Mouse (Mus musculus) lung, postnatal 0 days (tissue): ENCODE measurements around the gene Lfng. TPM values are rescaled to one million over a fixed set of nuclear protein-coding genes. Genes with fewer than 3 reads are reported as not detected.

Source experiments
- ATAC-seq: fragments of 200-750 bp; cut with Nextera tagmentation; 2 replicates; pipeline ENCODE4 v1.8.0; 2017; ENCODE audit warnings: moderate library complexity
- DNase-seq: peaks from one replicate; pipeline ENCODE4 v3.0.0-alpha.2; 2016; ENCODE audit warnings: low spot score
- H3K27ac ChIP-seq: fragments of 300-500 bp; sonication (generic); 2 replicates; pipeline ENCODE4 v1.5.1; 2014; ENCODE audit warnings: antibody characterized with exemption, mild to moderate bottlenecking, low read length, mixed read lengths
- H3K27me3 ChIP-seq: fragments of 300-500 bp; sonication (generic); replicated peaks from 2 replicates; pipeline ENCODE4 v1.6.1; 2014; ENCODE audit warnings: low read length, mixed read lengths; ENCODE audit not compliant: insufficient read depth
- H3K36me3 ChIP-seq: fragments of 300-500 bp; sonication (generic); 2 replicates; pipeline ENCODE4 v1.6.1; 2014; ENCODE audit warnings: low read length, mixed read lengths; ENCODE audit not compliant: insufficient read depth
- H3K4me1 ChIP-seq: fragments of 300-500 bp; sonication (generic); 2 replicates; pipeline ENCODE4 v1.6.1; 2014; ENCODE audit warnings: antibody characterized with exemption, low read depth, low read length, mixed read lengths; ENCODE audit not compliant: insufficient read depth
- H3K4me2 ChIP-seq: fragments of 300-500 bp; sonication (generic); replicated peaks from 2 replicates; pipeline ENCODE4 v1.6.1; 2014; ENCODE audit warnings: low read depth, mild to moderate bottlenecking, low read length, moderate library complexity, mixed read lengths
- H3K4me3 ChIP-seq: fragments of 300-500 bp; sonication (generic); 2 replicates; pipeline ENCODE4 v1.5.1; 2014; ENCODE audit warnings: low read depth, low read length
- H3K9ac ChIP-seq: fragments of 300-500 bp; sonication (generic); replicated peaks from 2 replicates; pipeline ENCODE4 v1.6.1; 2014; ENCODE audit warnings: low read depth, mild to moderate bottlenecking
- H3K9me3 ChIP-seq: fragments of 300-500 bp; sonication (generic); 2 replicates; pipeline ENCODE4 v1.6.1; 2016; ENCODE audit warnings: low read length, mixed read lengths
- CTCF ChIP-seq: IDR thresholded peaks from 2 replicates; pipeline ENCODE4 v1.5.1; 2016; ENCODE audit warnings: antibody characterized with exemption, mild to moderate bottlenecking
- EP300 ChIP-seq: IDR thresholded peaks from 2 replicates; pipeline ENCODE4 v1.6.1; 2016; ENCODE audit warnings: antibody characterized with exemption, mild to moderate bottlenecking, control low read depth
- WGBS: fragments of 180-500 bp; shearing (Covaris S2); extraction: QIAGEN DNeasy Blood & Tissue Kit; methylation state at CpG from one replicate; pipeline ENCODE4 v1.1.7; 2014; 5-methylcytosine and 5-hydroxymethylcytosine counted together
- polyA plus RNA-seq: library from polyadenylated mRNA; unstranded; fragments of >200 nt; fragmentation: Nextera tagmentation; extraction: Ambion mirVana; gene quantifications from 2 replicates; pipeline ENCODE4 v1.2.1, GENCODE M21; 2015

Lfng gene
- polyA plus RNA-seq, 1 experiment from 2014 or later: 23.1 TPM

DNA sequence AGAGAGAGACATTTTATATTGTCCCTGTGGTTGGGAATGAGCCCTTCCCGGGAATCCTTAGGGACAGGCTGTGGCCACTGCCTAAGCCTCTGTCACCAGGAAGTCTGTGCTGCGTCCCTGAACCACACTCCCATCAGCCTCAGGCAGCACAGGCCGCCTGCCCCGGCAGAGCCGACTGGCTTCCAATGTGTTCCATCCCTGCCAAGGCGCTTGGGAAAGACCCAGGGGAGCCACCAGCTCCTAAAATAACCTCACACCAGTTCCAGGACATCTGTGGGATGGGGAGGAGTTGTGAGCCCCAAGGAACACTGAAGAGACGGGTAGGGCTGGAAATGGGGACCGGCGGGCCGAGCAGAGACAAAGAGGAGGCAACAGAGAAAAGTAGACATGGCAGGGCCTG lies 35.4 kb upstream of the Lfng start:
- peaks cover 3% of the 10 kb centered on the region; the same call in 1 of the 2 replicates for H3K4me1 ChIP-seq
- DNase-seq (no peak), ATAC-seq (peak; percentile 36; the same call in 1 of the 2 replicates)
- TF ChIP-seq EP300 (no peak), CTCF (no peak)
- 52% methylated on average over 10 of the region's 10 CpGs for WGBS
- no peak overlapping the region for H3K27ac ChIP-seq
- H3K4me3 ChIP-seq: no peak overlapping the region
- no peak overlapping the region for H3K4me2 ChIP-seq
- no peak overlapping the region for H3K9ac ChIP-seq
- H3K9me3 ChIP-seq: no peaks in the 10 kb centered on the region
- H3K36me3 ChIP-seq: no peaks in the 10 kb centered on the region
- H3K27me3 ChIP-seq: no peaks in the 10 kb centered on the region

DNA sequence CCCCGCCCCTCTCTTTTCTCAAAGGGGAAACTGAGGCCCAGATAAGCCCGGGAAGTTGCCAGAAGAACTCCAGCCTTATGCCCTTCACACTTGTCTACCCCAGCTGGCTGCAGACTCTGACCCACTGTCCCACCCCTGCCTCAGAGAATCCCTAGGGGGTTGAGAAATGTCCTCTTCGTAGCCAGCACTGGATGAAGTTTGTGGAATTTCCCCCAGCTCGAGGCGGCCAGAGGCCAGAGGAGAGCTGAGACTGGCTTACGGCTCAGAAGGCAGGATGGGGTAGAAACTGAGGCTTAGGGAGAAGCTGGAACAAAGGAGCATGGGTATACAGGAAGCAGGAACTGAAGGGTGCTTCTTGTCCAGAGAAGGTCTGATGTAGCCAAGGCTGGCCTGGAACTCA lies 34.5 kb upstream of the Lfng start:
- Histone ChIP-seq H3K4me2 (no peak overlapping the region), H3K27me3 (no peaks in the 10 kb centered on the region), H3K27ac (no peak overlapping the region), H3K36me3 (no peaks in the 10 kb centered on the region), H3K9ac (no peak overlapping the region), H3K9me3 (no peaks in the 10 kb centered on the region), H3K4me1 (peaks cover 3% of the 10 kb centered on the region; the same call in 1 of the 2 replicates), H3K4me3 (no peak overlapping the region)
- TF ChIP-seq CTCF (no peak), EP300 (no peak)
- WGBS: 58% methylated on average over 6 of the region's 6 CpGs
- DNase-seq (no peak), ATAC-seq (peak; percentile 45)

DNA sequence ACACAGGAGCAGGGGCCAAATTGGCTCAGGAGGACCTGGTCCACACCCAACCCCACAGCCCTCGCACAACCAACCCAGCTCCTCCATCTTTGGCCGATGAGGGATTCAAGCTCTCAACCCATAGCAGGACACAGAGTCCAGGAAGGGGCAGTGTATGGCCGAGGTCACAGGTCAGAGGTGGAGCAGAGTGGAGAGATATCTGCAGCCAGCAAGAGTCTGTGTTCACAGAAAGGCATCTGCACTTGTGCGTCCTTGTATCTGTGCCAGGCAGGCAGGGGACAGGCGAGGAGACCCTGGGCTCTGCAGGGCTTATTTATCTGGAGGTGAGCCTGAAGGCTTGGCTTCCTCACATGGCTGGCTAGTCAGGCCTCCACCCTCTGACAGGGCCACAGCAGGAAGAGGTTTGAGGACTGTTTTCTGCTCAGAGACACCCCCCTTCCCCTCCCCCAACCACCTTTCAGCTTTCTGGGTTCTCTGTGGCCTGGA lies 31.7 kb upstream of the Lfng start:
- H3K36me3 ChIP-seq: no peaks in the 10 kb centered on the region
- 39% methylated on average over 5 of the region's 5 CpGs for WGBS
- DNase-seq (no peak), ATAC-seq (no peak)
- no peak overlapping the region for H3K4me2 ChIP-seq
- no peaks in the 10 kb centered on the region for H3K9me3 ChIP-seq
- no peak overlapping the region for H3K4me3 ChIP-seq
- no peaks in the 10 kb centered on the region for H3K27me3 ChIP-seq
- H3K9ac ChIP-seq: no peak overlapping the region
- no peaks in the 10 kb centered on the region for H3K4me1 ChIP-seq
- TF ChIP-seq CTCF (no peak), EP300 (no peak)
- H3K27ac ChIP-seq: no peak overlapping the region

DNA sequence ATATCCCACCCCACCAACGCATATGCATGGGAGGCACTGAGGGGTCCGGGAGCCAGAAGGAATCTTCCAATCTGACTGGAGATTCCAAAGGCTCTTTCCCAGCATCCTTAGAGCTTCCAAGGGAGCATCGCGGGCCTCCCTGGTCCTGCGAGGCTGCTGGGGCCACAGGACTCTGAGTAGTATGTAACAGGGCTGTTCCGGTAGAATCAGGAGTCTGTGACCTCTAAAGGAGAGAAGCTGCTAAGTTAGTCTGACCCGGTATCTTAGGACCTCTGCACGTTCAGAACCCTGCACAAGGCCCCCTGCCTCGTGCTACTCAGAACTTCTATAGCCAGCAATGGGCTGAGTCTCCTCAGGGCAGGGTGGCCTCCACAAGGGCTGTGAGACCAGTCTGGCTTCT lies 27.9 kb upstream of the Lfng start:
- Histone ChIP-seq H3K4me1 (no peaks in the 10 kb centered on the region), H3K4me3 (no peak overlapping the region), H3K9me3 (no peaks in the 10 kb centered on the region), H3K4me2 (no peak overlapping the region), H3K27ac (no peak overlapping the region), H3K36me3 (no peaks in the 10 kb centered on the region), H3K9ac (no peak overlapping the region), H3K27me3 (no peaks in the 10 kb centered on the region)
- 62% methylated on average over 9 of the region's 9 CpGs for WGBS
- DNase-seq (no peak), ATAC-seq (no peak)
- no peak for TF ChIP-seq CTCF
- no peak for TF ChIP-seq EP300

DNA sequence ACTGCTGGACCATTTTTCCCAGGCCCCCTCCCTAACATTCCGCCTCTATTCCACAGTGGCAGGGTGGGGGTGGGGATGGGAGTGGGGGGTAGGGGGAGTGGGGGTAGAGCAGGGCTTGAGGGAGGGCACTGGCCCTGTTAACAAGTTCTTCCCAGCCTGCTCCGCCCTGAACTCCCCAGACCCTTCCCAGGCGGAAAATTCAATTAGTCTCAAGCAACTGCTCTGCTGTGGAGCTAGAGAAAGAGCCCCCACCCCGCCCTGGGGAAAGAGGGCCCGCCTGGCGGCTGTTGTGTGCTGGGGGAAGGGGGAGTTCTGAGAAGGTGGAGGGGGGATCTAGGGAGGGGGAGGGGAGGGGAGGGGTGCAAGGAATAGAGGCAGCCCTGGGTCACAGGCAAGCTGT lies 27.3 kb upstream of the Lfng start:
- H3K9ac ChIP-seq: no peak overlapping the region
- no peak for DNase-seq
- no peak overlapping the region for H3K4me3 ChIP-seq
- H3K27me3 ChIP-seq: no peaks in the 10 kb centered on the region
- H3K9me3 ChIP-seq: no peaks in the 10 kb centered on the region
- TF ChIP-seq CTCF: no peak
- TF ChIP-seq EP300: no peak
- 64% methylated on average over 3 of the region's 6 CpGs for WGBS
- H3K4me1 ChIP-seq: no peaks in the 10 kb centered on the region
- no peak for ATAC-seq
- no peak overlapping the region for H3K4me2 ChIP-seq
- no peak overlapping the region for H3K27ac ChIP-seq
- H3K36me3 ChIP-seq: no peaks in the 10 kb centered on the region

DNA sequence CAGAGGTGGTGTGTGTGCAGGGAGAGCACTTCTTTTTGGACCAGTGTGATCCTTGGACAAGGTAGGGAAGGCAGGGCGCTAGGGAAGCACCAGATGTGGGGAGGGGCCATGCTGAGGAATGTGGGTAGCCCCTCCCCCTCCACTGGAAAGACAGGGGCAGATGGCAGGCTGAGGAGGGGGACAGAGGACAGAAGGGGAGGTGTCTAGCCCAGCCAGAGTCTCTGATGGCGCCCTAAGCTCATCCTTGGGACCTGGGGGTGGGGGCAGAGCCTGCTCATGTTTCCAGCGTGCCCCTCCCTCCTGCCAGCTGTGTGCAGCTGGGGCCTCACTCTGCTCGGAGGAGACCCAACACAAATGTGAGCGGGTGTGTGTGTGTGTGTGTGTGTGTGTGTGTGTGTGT lies 25.6 kb upstream of the Lfng start:
- Histone ChIP-seq H3K27ac (no peak overlapping the region), H3K36me3 (no peaks in the 10 kb centered on the region), H3K4me1 (no peaks in the 10 kb centered on the region), H3K4me2 (no peak overlapping the region), H3K4me3 (no peak overlapping the region), H3K9me3 (no peaks in the 10 kb centered on the region), H3K9ac (no peak overlapping the region), H3K27me3 (no peaks in the 10 kb centered on the region)
- ATAC-seq (peak; percentile 67), DNase-seq (peak; percentile 28)
- TF ChIP-seq EP300 (no peak), CTCF (no peak)
- 17% methylated on average over 4 of the region's 5 CpGs for WGBS
